Mouse (Mus musculus): ENCODE measurements around the gene Ikzf3.

Gene Ikzf3

GRCm38 (mm10) chr11:98474967-98475366 lies 70.9 kb downstream of the Ikzf3 start:
- DNase-seq (ENCODE audit: low read depth, low spot score): no peak

GRCm38 (mm10) chr11:98473916-98474479 lies 71.8 kb downstream of the Ikzf3 start:
- no peak for DNase-seq (ENCODE audit: low read depth, low spot score)

DNA sequence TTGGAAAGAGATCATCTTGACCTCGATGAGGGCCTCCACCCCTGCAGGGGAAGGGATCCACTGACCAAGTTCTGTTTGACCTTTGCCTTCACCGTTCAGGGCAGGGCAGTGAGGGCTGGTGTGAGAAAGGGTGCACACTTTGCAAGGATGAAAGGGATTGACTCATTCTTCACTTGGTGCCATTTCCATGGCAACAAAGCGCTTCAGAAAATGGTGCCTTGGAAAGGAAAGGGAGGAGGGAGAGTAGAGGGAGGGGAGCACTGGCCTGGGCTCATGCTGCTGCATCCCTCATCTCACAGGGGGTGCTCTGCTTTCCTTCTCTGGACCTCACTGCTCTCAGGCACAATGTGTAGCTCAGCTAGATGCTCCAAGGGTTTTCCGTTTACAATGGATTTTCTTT lies 73.1 kb downstream of the Ikzf3 start:
- no peak for DNase-seq (ENCODE audit: low read depth, low spot score)

DNA sequence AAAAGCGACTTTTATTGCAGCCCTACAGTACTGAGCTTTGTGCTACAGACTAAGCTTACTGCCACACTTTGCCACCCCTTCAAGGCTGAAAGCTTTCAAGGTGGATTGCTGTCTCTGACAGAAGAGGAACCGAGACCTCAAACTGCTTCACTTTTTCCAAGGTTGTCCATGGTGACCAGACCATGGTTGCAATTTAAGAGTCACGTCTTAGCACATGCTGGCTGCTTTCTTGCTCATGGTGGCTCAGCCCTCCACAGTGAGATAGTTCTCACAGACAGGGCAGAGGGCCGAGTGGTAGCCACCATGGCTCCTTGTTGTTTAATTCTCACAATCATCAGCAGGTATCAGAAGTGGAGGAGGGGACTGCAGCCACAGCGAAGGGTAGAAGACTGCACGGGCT lies 75.0 kb downstream of the Ikzf3 start:
- no peak for DNase-seq (ENCODE audit: low read depth, low spot score)

GRCm38 (mm10) chr11:98469761-98470714 lies 75.8 kb downstream of the Ikzf3 start:
- DNase-seq (ENCODE audit: low read depth, low spot score): no peak

DNA sequence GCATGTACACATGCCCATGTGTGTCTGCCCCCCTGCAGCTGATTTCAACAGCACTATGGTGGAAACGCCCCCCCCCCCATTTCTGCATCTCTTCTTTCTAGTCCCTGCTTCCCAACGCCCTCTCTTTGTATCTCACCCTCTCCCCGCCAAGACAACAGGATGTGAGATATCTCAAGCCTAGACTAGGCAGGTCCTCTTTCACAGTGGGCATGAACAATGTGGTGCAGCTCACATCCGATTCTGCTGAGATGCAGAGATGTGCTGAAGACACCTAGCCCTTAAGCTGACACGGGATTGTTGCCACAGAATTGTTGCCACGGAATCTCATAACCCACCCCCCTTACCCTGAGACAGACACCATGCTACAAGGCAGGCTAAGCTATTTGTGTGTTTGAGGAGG lies 81.3 kb downstream of the Ikzf3 start:
- DNase-seq (ENCODE audit: low read depth, low spot score): no peak

- DNase-seq (ENCODE audit: low read depth, low spot score): no peak
Observed at GRCm38 (mm10) chr11:98463911-98464310, 81.9 kb downstream of the Ikzf3 start.

GRCm38 (mm10) chr11:98462255-98462654 lies 83.6 kb downstream of the Ikzf3 start:
- DNase-seq (ENCODE audit: low read depth, low spot score): no peak

DNA sequence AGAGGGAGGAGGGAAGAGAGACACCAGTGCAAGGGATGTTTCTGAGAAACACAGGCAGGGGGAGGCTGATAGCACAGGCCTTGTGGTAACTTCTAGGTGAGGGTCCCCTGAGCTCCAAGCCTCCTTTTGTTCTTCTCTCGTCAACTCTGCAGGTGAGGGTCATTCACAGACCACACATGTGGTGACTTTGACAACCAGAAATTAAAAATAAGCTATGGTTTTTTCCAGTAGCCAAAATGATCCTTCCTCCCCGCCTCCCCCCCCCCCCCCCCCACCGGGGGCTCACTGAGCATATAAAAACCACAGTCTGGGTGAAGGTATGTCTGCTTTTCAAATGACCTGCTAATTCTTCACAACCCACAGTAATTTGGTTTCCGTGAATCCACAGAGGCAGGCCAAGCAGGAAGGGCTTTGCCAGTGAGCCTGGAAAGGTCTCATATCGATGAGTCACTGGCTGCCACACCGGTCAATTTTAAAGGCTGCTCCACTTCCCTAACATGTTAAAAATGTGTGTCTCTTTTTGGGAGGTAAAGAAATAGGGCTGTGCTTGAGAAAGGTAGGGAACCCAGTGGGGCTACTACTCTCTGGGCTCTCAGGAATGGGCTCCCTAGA lies 84.6 kb downstream of the Ikzf3 start:
- no peak for DNase-seq (ENCODE audit: low read depth, low spot score)

- no peak for DNase-seq (ENCODE audit: low read depth, low spot score)
Observed at GRCm38 (mm10) chr11:98459860-98460259, 86.0 kb downstream of the Ikzf3 start.

GRCm38 (mm10) chr11:98459071-98459741 lies 86.6 kb downstream of the Ikzf3 start:
- DNase-seq (ENCODE audit: low read depth, low spot score): no peak

DNA sequence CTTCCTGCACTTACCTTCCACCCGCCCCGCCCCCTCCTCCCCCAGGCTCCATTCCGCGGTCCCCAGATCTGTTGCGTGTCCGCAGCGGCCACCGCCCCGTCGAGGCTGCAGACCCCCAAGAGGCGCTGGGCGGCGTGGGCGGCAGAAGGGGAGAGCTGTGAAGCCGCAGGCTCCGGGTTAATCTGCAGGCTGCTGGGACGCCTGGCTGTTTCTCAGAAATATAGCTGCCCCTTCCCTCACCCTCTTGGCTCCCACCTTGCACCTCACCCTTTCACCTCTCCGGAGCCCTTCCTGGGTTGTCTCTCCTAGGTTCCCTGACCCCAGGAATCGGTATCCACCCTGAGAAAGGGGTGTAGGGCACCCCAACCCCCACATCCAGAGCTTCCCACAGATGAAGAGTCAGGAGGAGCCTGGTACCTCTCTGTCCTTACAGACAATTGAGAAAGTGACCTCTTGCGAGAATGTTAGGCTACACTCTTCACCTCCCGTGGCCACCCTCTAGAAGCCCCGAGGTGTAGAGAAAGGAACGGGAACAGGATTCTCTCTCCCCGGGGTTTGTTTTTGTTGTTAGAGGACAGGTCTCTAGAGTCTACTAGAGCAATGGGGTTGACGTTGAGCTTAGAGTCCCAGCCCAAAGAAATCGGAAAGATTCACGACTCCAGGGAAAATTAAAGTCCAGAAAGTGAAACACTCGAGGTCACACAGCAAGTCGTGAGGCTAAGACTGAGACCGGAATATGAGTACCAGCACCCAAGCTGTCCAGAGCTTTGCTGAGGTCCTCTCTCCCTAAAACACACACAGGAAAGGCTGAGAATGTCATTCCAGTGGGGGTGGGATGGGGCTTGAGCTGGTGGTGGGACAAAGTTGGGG lies 87.5 kb downstream of the Ikzf3 start:
- DNase-seq (ENCODE audit: low read depth, low spot score): no peak

- DNase-seq (ENCODE audit: low read depth, low spot score): peak; percentile 90
Observed at GRCm38 (mm10) chr11:98457367-98458120, 88.3 kb downstream of the Ikzf3 start.

DNA sequence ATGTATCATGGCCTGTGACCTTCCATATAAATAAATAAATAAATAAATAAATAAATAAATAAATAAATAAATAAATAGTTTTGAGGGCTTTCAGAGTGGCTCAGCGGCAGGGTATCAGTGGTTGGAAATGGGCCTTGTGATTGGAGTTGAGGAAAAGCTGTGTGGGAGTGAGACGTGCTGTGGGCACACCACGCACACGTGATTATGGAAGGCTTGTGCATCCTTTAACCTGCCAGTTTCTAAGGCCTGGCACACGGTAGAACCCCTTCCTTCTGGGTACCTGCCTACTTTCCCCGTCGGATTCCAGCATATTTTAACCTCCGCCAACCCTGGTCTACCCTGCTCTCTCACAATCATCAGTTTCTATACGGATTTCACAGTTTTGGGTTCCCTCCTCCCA lies 88.9 kb downstream of the Ikzf3 start:
- no peak for DNase-seq (ENCODE audit: low read depth, low spot score)

DNA sequence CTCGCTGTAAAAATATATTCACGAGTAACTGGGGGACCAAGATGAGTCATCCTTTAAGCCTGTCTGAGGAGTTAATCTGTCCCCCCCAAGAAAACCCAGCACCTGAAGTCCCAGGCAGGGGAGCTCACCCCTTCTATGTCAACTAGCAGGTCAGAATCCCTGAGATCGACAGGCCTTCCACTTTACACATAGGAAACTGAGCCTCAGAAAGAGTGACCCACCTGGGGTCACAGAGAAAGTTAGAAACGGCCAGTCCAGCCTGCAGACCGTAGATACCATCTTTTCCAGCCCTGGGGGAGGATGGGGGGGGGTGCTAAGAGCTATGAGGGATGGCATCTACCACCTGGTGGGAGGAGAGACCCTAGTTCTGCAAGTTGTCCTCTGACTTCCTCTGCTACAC lies 89.3 kb downstream of the Ikzf3 start:
- DNase-seq (ENCODE audit: low read depth, low spot score): no peak

DNA sequence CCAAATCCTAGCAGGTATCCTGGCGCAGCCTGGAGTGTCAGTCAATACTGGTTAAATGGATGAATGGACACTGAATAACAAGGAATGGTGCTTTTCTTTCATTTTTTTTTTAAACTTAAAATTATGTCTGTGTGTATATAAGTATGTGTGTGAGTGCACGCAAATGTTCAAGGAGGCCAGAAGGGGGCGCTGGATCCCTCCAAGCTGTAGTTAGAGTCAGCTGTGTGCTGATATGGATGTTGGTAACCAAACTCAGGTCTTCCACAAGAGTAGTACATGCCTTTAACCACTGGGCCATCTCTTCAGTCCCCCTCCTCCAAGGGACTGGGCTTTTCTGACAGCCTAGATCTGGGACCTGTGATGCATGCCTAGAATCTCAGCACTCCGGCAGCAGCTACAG lies 90.3 kb downstream of the Ikzf3 start:
- no peak for DNase-seq (ENCODE audit: low read depth, low spot score)

DNA sequence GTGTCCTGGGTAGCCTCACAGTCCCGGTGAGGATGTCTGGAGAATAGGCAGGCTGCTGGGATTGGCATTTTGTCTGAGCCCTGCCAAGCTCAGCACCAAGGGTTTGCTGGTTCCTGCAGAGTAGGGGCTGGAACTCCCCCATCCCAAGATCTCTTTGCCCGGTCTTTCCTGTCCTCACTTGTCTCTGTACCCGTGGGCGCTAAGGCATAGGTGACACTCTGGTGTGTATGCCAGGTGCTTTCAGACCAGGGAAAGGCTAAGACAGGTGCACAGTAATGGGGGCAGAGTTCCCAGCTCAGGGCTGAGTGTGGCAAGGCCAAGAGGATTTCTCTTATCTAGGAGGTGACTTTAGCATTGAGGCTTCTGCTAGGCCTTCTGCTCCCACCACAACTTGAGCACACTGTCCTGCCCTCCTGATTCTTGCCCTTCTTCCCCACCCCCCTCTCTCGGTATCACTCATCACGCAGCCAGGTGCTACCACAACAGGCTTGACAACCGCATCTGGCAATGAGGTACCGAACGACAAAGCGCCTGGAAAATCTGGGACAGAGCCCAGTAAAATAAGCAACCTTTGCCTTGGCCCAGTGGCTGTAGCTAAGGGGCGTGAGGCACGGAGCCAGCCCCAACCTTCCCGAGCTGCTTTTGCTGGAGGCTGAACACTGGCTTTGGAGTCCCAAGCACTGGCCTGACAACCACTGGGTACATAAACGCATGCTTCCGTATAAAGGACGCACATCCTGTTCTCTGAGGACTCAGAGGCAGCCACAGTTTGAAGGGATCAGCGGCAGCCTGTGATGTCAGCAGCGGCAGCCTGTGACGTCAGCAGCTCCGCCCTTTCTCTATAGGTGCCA lies 95.7 kb downstream of the Ikzf3 start:
- DNase-seq (ENCODE audit: low read depth, low spot score): no peak

DNA sequence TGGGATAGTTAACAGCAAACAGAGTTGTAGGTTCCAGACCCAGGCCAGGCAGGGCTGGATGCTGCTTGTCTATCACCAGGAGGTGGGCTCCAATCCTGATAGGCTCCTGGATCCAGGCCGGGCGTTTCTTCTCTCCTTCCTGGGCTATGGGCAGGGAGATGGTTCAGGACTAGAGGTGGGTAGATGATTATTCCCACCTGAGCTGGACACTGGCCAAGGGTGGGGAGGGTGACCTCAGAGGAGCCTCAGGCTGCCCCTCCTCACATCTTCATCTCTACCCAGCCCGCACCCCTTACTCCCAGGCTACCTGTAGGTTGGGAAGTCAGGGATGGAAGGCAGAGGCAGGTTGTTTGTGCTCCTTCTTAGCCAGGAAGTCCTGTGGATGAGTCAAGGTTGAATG lies 96.4 kb downstream of the Ikzf3 start:
- DNase-seq (ENCODE audit: low read depth, low spot score): no peak

GRCm38 (mm10) chr11:98448191-98448790 lies 97.5 kb downstream of the Ikzf3 start:
- no peak for DNase-seq (ENCODE audit: low read depth, low spot score)

Measured in forelimb bud, embryonic 11.5 days (tissue).